Mouse (Mus musculus) megakaryocyte-erythroid progenitor cell, adult 5-6 weeks (primary cell): ENCODE data around the gene Sorcs1. TPM values are rescaled to one million over a fixed set of nuclear protein-coding genes. Genes with fewer than 3 reads are reported as not detected.

ENCODE experiments used
- ATAC-seq: replicated peaks from 2 replicates; pipeline ENCODE4 v1.8.0; 2016; ENCODE audit warnings: mild to moderate bottlenecking, inconsistent platforms; ENCODE audit not compliant: severe bottlenecking, poor library complexity, low FRiP score, low TSS enrichment
- total RNA-seq, 2 experiments: library from RNA; stranded (forward) in 1 of 2; stranded (reverse) in 1 of 2; fragments of 200-1000, 215-1000 nt in 1 of 2; fragments of >200 nt in 1 of 2; fragmentation: Nextera tagmentation in 1 of 2; gene quantifications; 2 replicates each; pipeline ENCODE4 v1.2.3; 2014 to 2017

The Sorcs1 gene
- total RNA-seq, 2 experiments from 2014 or later, result not detected

DNA sequence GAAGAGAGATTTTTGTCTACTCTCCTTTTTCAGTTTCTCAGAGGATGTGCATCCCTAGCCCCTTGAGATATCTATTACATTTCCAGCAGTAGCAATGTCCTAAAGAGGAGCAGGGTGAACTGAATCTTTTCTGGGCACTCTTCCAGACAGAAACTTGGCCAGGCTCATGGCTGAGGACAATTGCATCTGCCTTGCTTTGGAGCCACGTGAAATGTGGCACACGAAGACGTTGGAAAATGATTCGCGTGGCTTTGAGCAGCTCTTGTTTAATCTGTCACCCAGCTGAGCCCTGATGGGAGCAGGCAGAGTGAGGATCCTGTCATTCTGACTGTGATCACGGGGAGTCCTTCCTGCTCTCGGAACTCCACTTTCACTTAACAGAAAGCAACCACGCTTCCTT is 536.6 kb downstream of the Sorcs1 start:
- no peak for ATAC-seq

DNA sequence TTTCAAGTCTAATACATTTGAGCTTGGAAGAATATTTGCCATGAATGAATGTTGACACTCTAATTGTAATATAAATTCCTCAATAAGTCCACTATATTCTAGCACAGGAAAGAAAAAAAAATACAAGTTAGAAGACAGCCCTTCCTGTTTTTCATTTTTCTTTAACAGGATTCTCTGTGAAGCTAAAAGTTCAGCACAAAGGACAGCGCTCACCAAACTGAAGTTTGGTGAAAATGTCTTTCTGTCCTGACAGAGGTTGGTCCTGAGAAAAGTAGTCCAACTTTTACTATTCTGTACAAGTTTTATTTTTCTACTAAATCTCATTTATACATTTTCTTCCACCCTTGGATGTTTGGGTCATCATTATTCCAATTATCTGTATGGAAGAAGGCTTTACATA is 543.8 kb downstream of the Sorcs1 start:
- no peak for ATAC-seq

DNA sequence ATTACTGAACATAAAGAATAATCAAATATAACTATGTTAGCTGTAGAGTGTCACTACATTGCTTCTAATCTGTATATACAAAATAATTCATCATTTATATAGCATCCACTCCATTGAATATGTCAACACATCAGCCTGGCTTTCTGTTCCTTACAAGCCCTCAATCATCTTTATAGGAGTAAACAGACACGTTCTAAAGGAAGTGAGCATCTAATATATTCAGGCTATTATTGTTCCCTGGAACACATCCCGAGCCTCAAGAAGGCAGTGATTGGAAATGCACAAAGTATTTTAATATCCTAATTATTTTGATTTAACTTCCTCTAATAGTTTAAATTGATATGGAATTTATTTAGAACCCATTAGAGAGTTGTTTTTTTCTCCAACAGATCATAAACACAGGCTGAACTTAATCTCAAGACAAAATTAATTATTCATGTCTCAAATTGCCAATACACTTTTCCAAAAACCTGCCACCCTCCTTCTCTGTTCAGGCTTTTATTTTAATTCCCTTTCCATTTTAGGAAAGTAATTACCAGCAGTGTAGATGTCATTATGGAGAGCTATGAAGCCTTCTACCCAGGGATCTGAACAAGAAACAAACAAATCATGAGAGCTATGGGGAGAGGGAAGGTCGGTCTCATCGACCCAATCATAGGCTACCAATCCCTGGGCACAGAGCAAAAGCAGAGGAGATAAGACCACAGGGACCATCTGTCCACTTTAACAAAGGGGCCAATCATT is 572.4 kb downstream of the Sorcs1 start:
- no peak for ATAC-seq
